Mouse (Mus musculus) liver, embryonic 14.5 days (tissue): ENCODE measurements at regions not wholly inside any gene's neighbourhood (a gene's known extent, or its start where the extent isn't known, plus 50 kb on each side); places are given as distances from the start of the nearest gene placed in this dataset.

Source experiments
- ATAC-seq: fragments of 200-750 bp; cut with Nextera tagmentation; 2 replicates; pipeline ENCODE4 v1.8.0; 2017; ENCODE audit warnings: moderate number of reproducible peaks, mild to moderate bottlenecking, moderate library complexity; ENCODE audit not compliant: insufficient read depth
- DNase-seq, 3 experiments: peaks; one replicate each; pipeline ENCODE4 v3.0.0-alpha.2; 2012 to 2013; ENCODE audit warnings: low read depth in 3 of 3, low spot score in 3 of 3
- H3K27ac ChIP-seq: fragments of 300-500 bp; sonication (generic); 2 replicates; pipeline ENCODE4 v1.5.1; 2014; ENCODE audit warnings: moderate library complexity, mild to moderate bottlenecking, control low read depth, inconsistent platforms
- H3K27me3 ChIP-seq: fragments of 300-500 bp; sonication (generic); 2 replicates; pipeline ENCODE4 v1.6.1; 2014; ENCODE audit warnings: mild to moderate bottlenecking, low read length, moderate library complexity; ENCODE audit not compliant: control insufficient read depth, insufficient read depth
- H3K36me3 ChIP-seq: fragments of 300-500 bp; sonication (generic); replicated peaks from 2 replicates; pipeline ENCODE4 v1.6.1; 2014; ENCODE audit warnings: low read depth; ENCODE audit not compliant: control insufficient read depth, insufficient read depth
- H3K4me1 ChIP-seq, 2 experiments: fragments of 200-500 bp in 1 of 2; fragments of 300-500 bp in 1 of 2; sonication (generic) in 1 of 2; replicated peaks; 2 replicates each; pipeline ENCODE4 v1.6.1; 2012 to 2014; ENCODE audit warnings: antibody characterized with exemption in 1 of 2, inconsistent platforms in 1 of 2, low read length in 1 of 2; ENCODE audit not compliant: control insufficient read depth in 2 of 2, insufficient read depth in 2 of 2
- H3K4me2 ChIP-seq: fragments of 300-500 bp; sonication (generic); 2 replicates; pipeline ENCODE4 v1.6.1; 2014; ENCODE audit warnings: low read depth, mild to moderate bottlenecking, control low read depth, moderate library complexity
- H3K4me3 ChIP-seq, 2 experiments: fragments of 200-500 bp in 1 of 2; fragments of 300-500 bp in 1 of 2; sonication (generic) in 1 of 2; 2 replicates each; pipeline ENCODE4 v1.5.1; 2012 to 2014; ENCODE audit warnings: low read depth in 2 of 2, low read length in 2 of 2, mild to moderate bottlenecking in 2 of 2, control low read depth in 1 of 2, inconsistent platforms in 1 of 2, moderate library complexity in 1 of 2; ENCODE audit not compliant: insufficient read depth in 1 of 2
- H3K9ac ChIP-seq: fragments of 300-500 bp; sonication (generic); replicated peaks from 2 replicates; pipeline ENCODE4 v1.6.1; 2014; ENCODE audit warnings: mild to moderate bottlenecking, control low read depth, moderate library complexity
- H3K9me3 ChIP-seq: fragments of 300-500 bp; sonication (generic); 2 replicates; pipeline ENCODE4 v1.6.1; 2016; ENCODE audit warnings: low read length, mixed read lengths; ENCODE audit not compliant: control insufficient read depth
- CTCF ChIP-seq: IDR thresholded peaks from 2 replicates; pipeline ENCODE4 v1.5.1; 2016; ENCODE audit warnings: antibody characterized with exemption, low read depth, control low read depth
- EP300 ChIP-seq: IDR thresholded peaks from 2 replicates; pipeline ENCODE4 v1.6.1; 2016; ENCODE audit warnings: antibody characterized with exemption, low read depth
- WGBS: fragments of 180-500 bp; shearing (Covaris S2); extraction: QIAGEN DNeasy Blood & Tissue Kit; methylation state at CpG from one replicate; pipeline ENCODE4 v1.1.7; 2014; ENCODE audit not compliant: insufficient replicate concordance; 5-methylcytosine and 5-hydroxymethylcytosine counted together

GRCm38 (mm10) chr16:30745598-30746181 is 146.2 kb downstream of the Fam43a start:
- H3K27ac ChIP-seq = no peak overlapping the region
- no peaks in the 10 kb centered on the region for H3K36me3 ChIP-seq
- TF ChIP-seq CTCF (no peak), EP300 (no peak)
- H3K9me3 ChIP-seq = no peaks in the 10 kb centered on the region
- DNase-seq (no peak), ATAC-seq (no peak)
- H3K27me3 ChIP-seq = no peaks in the 10 kb centered on the region
- H3K4me2 ChIP-seq = no peak overlapping the region
- 51% methylated on average over 11 of the region's 11 CpGs for WGBS
- no peak overlapping the region for H3K4me3 ChIP-seq
- no peak overlapping the region for H3K9ac ChIP-seq
- H3K4me1 ChIP-seq = 0 out of 4 replicates have a peak, but pooled peaks cover 0 to 2% of the 10 kb centered on the region in 2 experiments

GRCm38 (mm10) chr16:30746211-30746610 is 146.7 kb downstream of the Fam43a start:
- Histone ChIP-seq H3K9me3 (no peaks in the 10 kb centered on the region), H3K27me3 (no peaks in the 10 kb centered on the region), H3K36me3 (no peaks in the 10 kb centered on the region), H3K4me3 (no peak overlapping the region), H3K27ac (no peak overlapping the region), H3K9ac (no peak overlapping the region), H3K4me1 (0 out of 4 replicates have a peak, but pooled peaks cover 0 to 2% of the 10 kb centered on the region in 2 experiments), H3K4me2 (no peak overlapping the region)
- 62% methylated on average over 8 of the region's 8 CpGs for WGBS
- DNase-seq = no peak
- TF ChIP-seq EP300 = no peak
- TF ChIP-seq CTCF = no peak
- no peak for ATAC-seq

- no peaks in the 10 kb centered on the region for H3K9me3 ChIP-seq
- H3K4me3 ChIP-seq = no peak overlapping the region
- DNase-seq (no peak), ATAC-seq (no peak)
- 0 out of 4 replicates have a peak, but pooled peaks cover 0 to 2% of the 10 kb centered on the region in 2 experiments for H3K4me1 ChIP-seq
- H3K27ac ChIP-seq = no peak overlapping the region
- 42% methylated on average over 3 of the region's 3 CpGs for WGBS
- no peak overlapping the region for H3K4me2 ChIP-seq
- H3K27me3 ChIP-seq = no peaks in the 10 kb centered on the region
- H3K36me3 ChIP-seq = no peaks in the 10 kb centered on the region
- no peak overlapping the region for H3K9ac ChIP-seq
- TF ChIP-seq EP300 (no peak), CTCF (no peak)
These were observed 150.3 kb downstream of the Fam43a start for GRCm38 (mm10) chr16:30749841-30750240.

- Histone ChIP-seq H3K4me3 (no peak overlapping the region), H3K4me2 (no peak overlapping the region), H3K36me3 (no peaks in the 10 kb centered on the region), H3K9me3 (no peaks in the 10 kb centered on the region), H3K27me3 (no peaks in the 10 kb centered on the region), H3K4me1 (no peaks in the 10 kb centered on the region), H3K9ac (no peak overlapping the region), H3K27ac (no peak overlapping the region)
- WGBS = 74% methylated on average over 2 of the region's 2 CpGs
- DNase-seq (no peak), ATAC-seq (no peak)
- TF ChIP-seq EP300 = no peak
- TF ChIP-seq CTCF = no peak
These were observed 156.2 kb downstream of the Fam43a start for GRCm38 (mm10) chr16:30755771-30756170.

- no peak for DNase-seq
- Histone ChIP-seq H3K27me3 (no peaks in the 10 kb centered on the region), H3K4me1 (no peaks in the 10 kb centered on the region), H3K9ac (no peak overlapping the region), H3K9me3 (no peaks in the 10 kb centered on the region), H3K27ac (no peak overlapping the region), H3K4me3 (no peak overlapping the region), H3K36me3 (no peaks in the 10 kb centered on the region), H3K4me2 (no peak overlapping the region)
- TF ChIP-seq EP300 (no peak), CTCF (no peak)
- no peak for ATAC-seq
- 64% methylated on average over 5 of the region's 5 CpGs for WGBS
These were observed 157.2 kb downstream of the Fam43a start for GRCm38 (mm10) chr16:30756678-30757077.
